Mouse (Mus musculus) B cell, adult 2 months (primary cell): ENCODE measurements around the gene Gsdma.
A peak's percentile ranks its signal among the peaks of the same experiment; 100 is the strongest.
"Not testable (repeated sequence)": the region's sequence is repeated elsewhere in the genome, so short reads cannot be mapped to it uniquely, and the experiment has no call there.

Experiments
- DNase-seq, 2 experiments: peaks; one replicate each; pipeline ENCODE4 v3.0.0; 2022

Gsdma gene

DNA sequence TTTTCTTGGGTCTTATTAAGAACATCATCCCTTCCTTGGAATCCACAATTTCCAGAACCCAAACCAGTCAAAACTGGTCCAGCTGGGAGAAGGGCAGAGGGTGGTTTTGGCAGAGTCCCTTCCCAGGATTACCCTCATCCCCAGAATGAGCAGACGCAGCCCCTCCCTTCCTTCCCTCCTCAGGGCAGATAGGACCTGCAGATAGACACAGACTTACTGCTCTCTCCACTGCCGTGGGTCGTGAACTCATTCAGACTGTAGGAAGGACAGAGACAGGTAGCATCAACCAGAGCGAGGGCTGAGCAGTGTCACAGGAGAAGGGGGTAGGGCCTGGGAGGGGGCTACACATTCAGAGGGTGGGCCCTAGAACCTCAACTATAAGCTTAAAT, 46.9 kb downstream of the Gsdma start:
- DNase-seq, result no peak

- DNase-seq, result not testable (repeated sequence)
Observed at GRCm38 (mm10) chr11:98712009-98712408, 47.9 kb downstream of the Gsdma start.

DNA sequence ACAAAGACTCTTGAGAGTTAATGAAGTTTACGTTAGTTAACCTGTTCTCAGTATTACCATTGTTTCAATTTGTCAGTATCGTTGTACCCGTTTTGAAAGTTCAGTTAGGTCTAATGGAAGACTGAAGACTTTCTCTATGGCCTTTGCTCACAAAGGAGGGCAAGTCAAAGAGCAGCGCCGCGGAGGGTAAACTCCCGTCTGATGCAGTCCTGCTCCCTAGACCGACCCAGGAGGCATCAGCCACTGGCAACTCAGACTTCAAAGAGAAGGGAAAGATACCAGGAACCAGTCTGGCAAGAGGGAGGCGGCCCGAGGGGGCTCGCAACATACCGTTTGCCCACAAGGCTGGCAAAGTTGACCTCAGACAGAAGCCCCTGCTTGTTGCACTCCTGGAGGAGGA, 49.6 kb downstream of the Gsdma start:
- DNase-seq, result no peak

GRCm38 (mm10) chr11:98715946-98716345, 51.8 kb downstream of the Gsdma start:
- DNase-seq, result no peak

GRCm38 (mm10) chr11:98717904-98718303, 53.8 kb downstream of the Gsdma start:
- DNase-seq, result peak; percentile 71 to 76

- no peak for DNase-seq
Observed at GRCm38 (mm10) chr11:98720756-98721155, 56.6 kb downstream of the Gsdma start.

DNA sequence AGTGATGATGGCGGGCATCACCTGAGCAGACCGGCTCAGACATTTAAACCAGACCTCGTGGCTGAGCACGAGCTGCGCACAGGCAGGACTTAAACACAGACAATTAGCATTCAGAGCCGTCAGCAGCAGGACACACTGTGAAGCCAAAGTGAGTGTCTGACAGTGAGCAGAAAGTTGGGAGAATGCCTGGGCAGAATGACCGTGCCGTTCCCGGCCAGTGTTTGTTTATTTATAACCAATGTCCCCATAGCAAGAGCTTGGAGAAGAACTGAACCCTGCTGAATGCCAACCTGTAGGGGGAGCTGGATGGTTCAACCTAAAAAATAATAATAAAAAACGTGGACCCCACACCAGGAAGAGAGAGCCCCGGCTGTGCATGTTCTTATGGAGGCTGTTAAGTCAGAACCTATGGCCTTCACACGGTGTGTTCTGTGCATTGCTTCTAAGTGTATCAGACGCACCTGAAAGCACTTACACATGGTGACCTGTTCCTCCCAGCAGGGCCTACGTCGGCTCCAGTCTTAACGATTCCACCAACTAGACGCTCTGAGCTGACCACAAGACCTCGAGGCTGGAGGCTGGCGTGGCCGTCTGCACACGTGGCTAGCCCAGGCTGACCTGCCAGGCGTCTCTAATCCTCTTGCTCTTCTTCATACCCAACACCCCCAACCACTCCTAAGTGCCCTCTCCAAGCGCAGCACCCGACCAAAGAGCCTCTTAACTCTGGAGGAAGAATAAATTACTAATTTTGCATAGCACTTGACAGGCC, 57.5 kb downstream of the Gsdma start:
- no peak for DNase-seq

- DNase-seq, result no peak
Observed at GRCm38 (mm10) chr11:98723098-98723497, 58.9 kb downstream of the Gsdma start.

- no peak for DNase-seq
Observed at GRCm38 (mm10) chr11:98725926-98726506, 61.9 kb downstream of the Gsdma start.
